ENCODE assay signal across 26 mouse cellular contexts in genomic region chr8:78668206-78668605, GRCm38 (mm10).
"Had no signal": no experiment of that assay in that cellular context is flagged by ENCODE, and none has a peak within 500 bp of the region (broad histone marks: within the 10 kb centered on the region; RNA-seq: fewer than 3 reads in every experiment).

No protein-coding gene starts in this region.

- H3K4me1 ChIP-seq: embryonic facial prominence, embryonic 10.5 days; embryonic facial prominence, embryonic 12.5 days; embryonic facial prominence, embryonic 13.5 days; embryonic facial prominence, embryonic 15.5 days; forebrain, embryonic 10.5 days; forebrain, embryonic 12.5 days; forebrain, embryonic 13.5 days; forebrain, embryonic 15.5 days had no signal

- H3K36me3 ChIP-seq: embryonic facial prominence, embryonic 15.5 days; forebrain, embryonic 12.5 days; forebrain, embryonic 15.5 days had no signal

- H3K27ac ChIP-seq: embryonic facial prominence, embryonic 10.5 days; embryonic facial prominence, embryonic 12.5 days; embryonic facial prominence, embryonic 13.5 days; embryonic facial prominence, embryonic 15.5 days; forebrain, embryonic 10.5 days; forebrain, embryonic 12.5 days; forebrain, embryonic 13.5 days; forebrain, embryonic 15.5 days; gastrocnemius, adult 2 months; heart, adult 2 months had no signal

- H3K27me3 ChIP-seq: embryonic facial prominence, embryonic 12.5 days; embryonic facial prominence, embryonic 13.5 days; embryonic facial prominence, embryonic 15.5 days; forebrain, embryonic 12.5 days; forebrain, embryonic 13.5 days; forebrain, embryonic 15.5 days had no signal

- DNase-seq: cerebellum, adult 2 months; cerebellum, adult 8-10 months; cerebellum, adult 9-10 months; cerebellum, adult 9-11 months; cerebellum, postnatal 10 days; cerebellum, postnatal 14 days; cerebellum, postnatal 25 days; cerebellum, postnatal 36 days; embryo, embryonic 11 days; forebrain, postnatal 0 days; gastrocnemius, adult 2 months; gastrocnemius, postnatal 10 days; gastrocnemius, postnatal 14 days; gastrocnemius, postnatal 25 days; gastrocnemius, postnatal 36 days; heart, adult 18-20 months; heart, adult 2 months had no signal

- H3K9me3 ChIP-seq: embryonic facial prominence, embryonic 12.5 days; embryonic facial prominence, embryonic 13.5 days; embryonic facial prominence, embryonic 15.5 days; forebrain, embryonic 10.5 days; forebrain, embryonic 12.5 days; forebrain, embryonic 13.5 days; forebrain, embryonic 15.5 days had no signal

- H3K4me3 ChIP-seq: embryonic facial prominence, embryonic 10.5 days; embryonic facial prominence, embryonic 12.5 days; embryonic facial prominence, embryonic 13.5 days; embryonic facial prominence, embryonic 15.5 days; erythroblast, embryonic 14.5 days; forebrain, embryonic 10.5 days; forebrain, embryonic 12.5 days; forebrain, embryonic 13.5 days; forebrain, embryonic 15.5 days; gastrocnemius, adult 2 months; heart, adult 2 months had no signal
